23 mouse cellular contexts compared by ENCODE assay signal in genomic region chr5:22596981-22597380, GRCm38 (mm10).
DNase-seq lines count a peak whose midpoint lies in the region; ATAC-seq lines count a peak whose summit lies in the region.
"Had no signal": no experiment of that assay in that cellular context is flagged by ENCODE, and none has a peak within 500 bp of the region (broad histone marks: within the 10 kb centered on the region; RNA-seq: fewer than 3 reads in every experiment).

No protein-coding gene starts in this region.

- ATAC-seq in frontal cortex, adult (ENCODE audit: low TSS enrichment): peak; percentile 95
- ATAC-seq: forebrain, embryonic 14.5 days; forebrain, postnatal 0 days; hindbrain, postnatal 0 days; inflammation-experienced regulatory T-cells, adult 6 months; intestine, embryonic 16.5 days had no signal

- no peak for DNase-seq in frontal cortex, postnatal 10 days (ENCODE audit: low spot score in 2 of 2)
- peak; percentile 63 for DNase-seq in NIH3T3 (ENCODE audit: low read depth)
- peak; percentile 15 for DNase-seq in brain, adult 2 months (ENCODE audit: low read depth, low spot score)
- DNase-seq in left cerebral cortex, adult 9 months (ENCODE audit: low spot score in 2 of 2): no peak
- DNase-seq in cerebellum, postnatal 36 days: no peak
- DNase-seq in ovary, postnatal 14 days (ENCODE audit: low spot score): no peak
- no peak for DNase-seq in kidney, postnatal 36 days
- DNase-seq: adrenal gland, adult 2 months; adrenal gland, postnatal 14 days; cerebellum, adult 11-12 months; cerebellum, adult 8-10 months; cerebellum, postnatal 10 days; forebrain, postnatal 0 days; gastrocnemius, postnatal 10 days; gastrocnemius, postnatal 36 days; heart, adult 2 months; heart, postnatal 14 days; heart, postnatal 4 days had no signal

Comparison
In these comparisons a context has a peak if more than half of its experiments do, and no peak if none do; other contexts are left out.
1. DNase-seq: peak in NIH3T3 (single experiment) and brain, adult 2 months (single experiment); none in frontal cortex, postnatal 10 days (0 of 2), left cerebral cortex, adult 9 months (0 of 2), cerebellum, postnatal 36 days (0 of 2), ovary, postnatal 14 days (single experiment) and kidney, postnatal 36 days (0 of 2).